Mouse (Mus musculus) fat pad, adult 2 months (tissue): Measurements from ENCODE around the gene Unc5c.

Experiments used
- DNase-seq: peaks from one replicate; pipeline ENCODE4 v3.0.0-alpha.2; 2011; ENCODE audit warnings: low read depth, low spot score; ENCODE audit errors: extremely low read depth

Gene Unc5c

DNA sequence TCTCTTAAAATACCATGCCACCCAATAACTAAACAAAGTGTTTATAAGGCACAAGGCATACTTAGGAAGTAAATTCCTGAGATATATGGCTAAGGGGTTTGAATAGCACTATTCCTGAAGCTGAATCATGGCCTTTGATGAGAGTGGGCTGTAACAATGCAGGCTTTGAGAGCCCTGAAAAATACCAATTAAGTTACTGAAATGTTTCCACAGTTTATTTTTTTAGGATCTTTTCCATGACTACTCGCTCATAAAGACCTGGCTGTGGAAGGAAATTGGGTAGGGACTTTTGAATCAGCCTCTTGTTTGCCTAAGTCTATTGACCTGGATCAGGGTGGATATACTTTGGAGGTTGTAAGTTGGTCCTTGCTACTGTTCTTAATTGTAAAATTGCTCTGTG lies 44.8 kb downstream of the Unc5c start:
- no peak for DNase-seq

- no peak for DNase-seq
These were observed 46.4 kb downstream of the Unc5c start for GRCm38 (mm10) chr3:141511253-141512038.

DNA sequence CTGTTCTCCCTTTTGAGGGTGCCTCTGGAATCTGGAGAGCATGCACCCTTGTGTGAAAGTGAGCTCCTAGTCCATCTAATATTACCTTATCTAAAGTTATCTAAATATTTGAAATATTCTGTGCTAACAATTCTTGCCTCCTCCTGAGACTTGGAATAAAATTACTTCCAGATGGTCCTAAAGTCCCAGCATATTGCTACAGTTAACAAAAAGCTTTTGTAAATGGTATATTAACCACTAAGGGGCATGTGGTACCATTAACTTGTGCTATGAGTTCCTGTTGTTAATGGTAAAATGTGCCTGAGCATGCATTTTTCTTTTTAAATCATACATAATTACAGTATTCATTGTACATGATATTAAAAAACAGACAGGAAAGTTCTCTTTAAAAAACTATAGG lies 63.7 kb downstream of the Unc5c start:
- no peak for DNase-seq

DNA sequence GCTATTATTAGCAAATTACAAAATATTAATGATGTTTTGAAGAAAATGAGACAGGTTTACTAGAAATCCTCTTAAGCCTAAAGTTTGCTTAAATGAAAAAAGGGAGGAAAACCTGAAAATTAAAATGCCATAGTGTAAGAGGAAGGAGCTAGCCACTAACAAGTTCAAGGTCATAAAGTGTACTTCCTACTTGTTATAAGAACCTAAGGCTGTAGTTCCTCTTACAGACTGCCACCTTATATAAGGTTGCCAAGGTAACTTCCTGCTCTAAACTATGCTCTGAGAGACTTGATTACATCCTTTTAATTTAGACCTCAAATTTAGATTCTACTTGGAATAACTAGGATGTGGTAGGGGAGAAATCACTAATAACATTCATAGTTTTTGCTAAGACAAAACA lies 64.6 kb downstream of the Unc5c start:
- DNase-seq, result no peak

DNA sequence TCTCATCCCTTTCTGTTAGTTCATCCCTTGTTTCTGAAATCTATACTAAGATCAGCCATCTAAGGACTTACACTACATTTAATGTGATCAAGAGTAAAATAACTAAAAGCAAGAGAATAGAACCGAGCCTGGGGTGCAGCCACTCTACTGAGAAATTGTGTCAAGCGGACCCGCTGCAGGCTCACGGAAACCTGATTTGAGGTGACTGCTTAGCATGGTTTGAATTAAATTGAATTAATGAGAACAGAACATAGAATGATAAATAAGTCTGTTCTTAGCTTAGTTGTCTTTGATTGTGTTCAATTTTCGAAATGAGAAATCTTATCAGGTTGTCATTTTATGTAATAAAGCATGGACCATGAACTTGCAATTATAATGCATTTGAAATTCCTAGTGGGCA lies 68.8 kb downstream of the Unc5c start:
- DNase-seq, result no peak

- DNase-seq, result no peak
These were observed 71.8 kb downstream of the Unc5c start for GRCm38 (mm10) chr3:141536857-141537256.

- no peak for DNase-seq
These were observed 73.1 kb downstream of the Unc5c start for GRCm38 (mm10) chr3:141538120-141538519.

- DNase-seq, result no peak
These were observed 75.7 kb downstream of the Unc5c start for GRCm38 (mm10) chr3:141540749-141541148.

DNA sequence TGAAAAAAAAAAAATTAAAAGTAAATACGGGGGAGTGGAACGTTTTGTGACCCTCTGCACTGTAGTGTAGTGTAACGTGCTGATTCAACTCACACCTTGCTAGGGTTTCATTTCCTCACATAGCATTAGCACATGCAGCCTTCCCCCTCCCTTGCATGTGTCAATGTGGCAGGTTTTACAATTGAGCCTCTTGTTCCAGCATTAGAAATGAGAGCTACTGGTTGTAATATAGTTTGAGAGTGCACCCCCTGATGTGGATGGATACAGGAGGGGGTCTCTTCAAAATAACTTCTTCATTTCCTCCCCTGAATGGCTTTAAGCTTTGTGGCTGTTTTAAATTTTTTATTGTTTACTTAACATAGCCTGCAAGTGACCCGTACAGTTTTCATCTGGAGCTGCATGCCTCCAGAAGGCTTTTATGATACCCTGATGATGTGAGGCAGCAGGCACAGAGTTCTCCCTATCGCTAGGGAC lies 82.4 kb downstream of the Unc5c start:
- DNase-seq, result no peak

GRCm38 (mm10) chr3:141549661-141550060 lies 84.6 kb downstream of the Unc5c start:
- no peak for DNase-seq

GRCm38 (mm10) chr3:141552960-141553359 lies 87.9 kb downstream of the Unc5c start:
- no peak for DNase-seq

- DNase-seq, result no peak
These were observed 92.1 kb downstream of the Unc5c start for GRCm38 (mm10) chr3:141557072-141557471.

DNA sequence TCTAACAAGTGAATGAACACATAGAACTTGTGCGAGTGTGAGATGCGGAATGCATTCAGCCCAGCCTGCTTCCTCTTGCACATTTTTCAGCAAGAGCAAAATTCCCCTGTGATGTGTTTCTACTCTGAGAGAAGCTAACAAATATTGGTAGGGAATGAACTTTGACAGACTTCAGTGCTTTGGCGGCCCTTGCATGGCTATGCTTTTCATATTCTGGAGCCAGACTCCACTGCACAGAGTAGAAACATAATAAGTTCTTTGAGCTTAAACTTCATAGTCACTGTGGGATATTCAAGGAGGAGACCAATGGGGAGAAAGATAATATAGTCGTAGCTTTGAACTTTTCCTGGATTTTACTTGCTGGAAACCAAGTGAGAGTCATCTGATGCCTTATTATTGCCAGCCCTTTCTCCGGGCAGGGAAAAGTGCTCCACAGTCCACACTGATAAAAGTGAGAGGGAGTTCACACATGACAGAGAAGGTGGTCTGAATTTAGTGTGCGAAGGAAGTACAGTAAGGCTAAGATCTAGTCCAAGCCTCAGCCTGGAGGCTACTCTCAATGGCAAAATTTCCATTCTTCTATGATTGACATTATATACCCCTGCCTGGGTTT lies 110.2 kb downstream of the Unc5c start:
- DNase-seq, result no peak

DNA sequence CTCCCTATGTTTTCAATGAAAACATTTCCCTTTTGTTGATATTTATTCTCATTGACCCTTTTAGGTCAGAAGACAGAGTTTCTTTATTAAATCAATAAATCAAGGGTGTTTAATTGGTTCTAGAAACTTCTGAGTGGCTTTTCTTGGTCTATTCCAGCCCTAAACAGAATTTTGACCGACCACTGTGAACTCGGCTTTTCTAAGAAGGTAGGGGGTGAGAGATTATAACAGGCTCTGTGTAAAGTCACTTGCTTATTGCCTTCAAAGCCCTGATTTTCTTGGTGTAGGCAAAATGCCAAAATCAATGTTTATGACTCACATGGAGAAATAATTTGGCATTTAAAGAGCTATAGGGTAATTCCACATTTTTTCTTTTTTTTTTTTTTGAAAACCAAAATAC lies 112.4 kb downstream of the Unc5c start:
- no peak for DNase-seq

DNA sequence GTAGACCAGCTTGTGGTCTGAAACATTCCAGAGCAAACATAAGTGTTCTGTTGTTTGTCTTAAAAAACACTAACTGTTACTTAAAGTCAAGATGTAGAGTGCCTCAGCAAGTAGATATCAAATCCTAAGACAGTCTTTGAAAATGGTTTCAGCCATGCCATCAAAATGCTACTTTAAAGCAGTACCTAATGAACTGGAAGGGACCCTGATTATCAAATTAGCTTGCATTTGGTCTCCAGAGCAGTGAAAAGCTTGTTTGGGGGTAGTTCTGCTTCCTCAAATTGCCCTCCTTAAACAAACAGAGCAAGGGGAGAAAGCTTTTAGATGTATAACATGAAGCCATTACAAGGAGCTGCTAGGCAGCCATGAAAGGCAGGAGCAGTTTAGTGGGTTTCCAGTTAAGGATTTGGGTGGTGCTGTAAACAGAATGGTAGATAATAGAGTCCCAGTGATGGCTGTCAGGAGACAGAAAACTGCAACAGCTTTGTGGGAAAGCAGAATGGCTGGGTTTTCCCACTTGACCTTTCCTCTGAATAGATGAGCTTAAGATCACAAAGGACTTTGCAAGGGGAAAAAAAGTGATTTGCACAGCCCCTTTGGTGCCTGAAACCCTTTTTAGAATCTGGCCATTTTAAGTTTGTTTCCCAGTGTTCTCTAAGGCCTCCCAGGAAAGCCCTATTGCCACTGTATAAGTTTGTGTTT lies 116.3 kb downstream of the Unc5c start:
- DNase-seq, result no peak

- no peak for DNase-seq
These were observed 116.8 kb downstream of the Unc5c start for GRCm38 (mm10) chr3:141581892-141582214.

GRCm38 (mm10) chr3:141583180-141583579 lies 118.2 kb downstream of the Unc5c start:
- no peak for DNase-seq

DNA sequence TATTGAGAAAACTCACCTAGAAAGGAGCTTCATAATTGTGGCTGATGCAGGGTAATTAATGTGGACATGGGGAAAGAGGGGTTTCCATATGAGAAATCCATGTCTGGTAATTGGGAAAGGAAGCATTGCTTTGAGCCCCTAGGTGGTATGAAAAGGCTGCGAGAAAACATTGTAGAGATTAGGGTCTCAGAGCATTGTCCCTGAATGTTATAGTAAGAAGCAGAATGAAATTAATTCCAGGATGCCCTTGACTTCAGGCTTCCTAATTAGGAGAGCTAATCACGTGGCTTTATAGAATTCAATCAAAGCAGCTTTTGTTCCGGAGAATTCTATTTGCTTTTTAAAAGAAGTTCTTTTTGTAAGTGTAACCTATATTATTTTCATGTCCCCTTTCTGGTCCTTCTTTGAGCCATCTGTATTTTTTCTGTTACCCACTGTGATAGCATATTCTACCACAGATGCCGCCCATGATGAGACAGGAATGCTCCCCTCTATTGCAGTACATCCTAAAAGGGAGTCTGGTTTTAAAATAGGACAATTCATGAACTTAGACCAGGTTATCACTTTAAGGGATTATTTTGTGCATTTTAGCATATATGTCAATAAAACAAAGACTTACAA lies 124.5 kb downstream of the Unc5c start:
- no peak for DNase-seq

GRCm38 (mm10) chr3:141593249-141593648 lies 128.2 kb downstream of the Unc5c start:
- no peak for DNase-seq

DNA sequence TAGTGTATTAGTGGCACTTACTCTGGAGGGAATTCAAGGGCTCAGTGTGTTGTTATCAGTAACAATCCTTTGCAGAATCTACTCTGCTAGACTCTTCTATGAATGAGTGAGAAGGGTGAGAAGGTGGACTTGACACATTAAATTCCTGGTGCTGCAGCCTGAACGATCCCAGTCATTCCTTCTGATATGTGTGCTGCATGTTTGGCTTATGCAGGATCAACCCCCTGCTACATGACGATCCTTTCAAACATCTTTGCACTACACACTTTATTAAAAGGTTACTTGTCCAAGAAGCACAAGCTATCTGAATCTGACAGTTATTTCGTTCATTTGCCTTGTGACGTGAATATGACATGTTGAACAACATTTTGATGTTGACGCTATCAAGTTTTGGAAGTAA lies 129.1 kb downstream of the Unc5c start:
- no peak for DNase-seq

- DNase-seq, result no peak
These were observed 130.1 kb downstream of the Unc5c start for GRCm38 (mm10) chr3:141595073-141595472.

DNA sequence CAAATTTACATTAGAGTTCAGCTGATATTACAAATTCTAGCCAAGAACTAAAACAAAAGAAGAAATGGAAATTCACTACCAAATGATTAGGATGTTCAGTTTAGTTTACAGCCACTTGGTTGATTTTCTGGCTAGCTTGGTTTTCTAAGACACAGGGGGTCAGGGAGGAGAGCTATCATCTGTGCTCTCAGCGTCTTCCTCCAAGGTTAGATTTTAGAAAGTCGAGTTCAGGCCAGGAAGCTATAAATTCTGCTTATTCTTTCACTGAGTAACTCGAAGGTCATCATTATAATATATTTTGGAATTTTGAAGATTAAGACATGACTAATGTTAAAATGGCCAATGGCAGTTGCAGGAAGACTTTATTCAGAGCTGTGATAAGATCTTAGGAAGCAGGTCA lies 131.4 kb downstream of the Unc5c start:
- no peak for DNase-seq
